ENCODE assay signal across 18 mouse cellular contexts in the genomic region with DNA sequence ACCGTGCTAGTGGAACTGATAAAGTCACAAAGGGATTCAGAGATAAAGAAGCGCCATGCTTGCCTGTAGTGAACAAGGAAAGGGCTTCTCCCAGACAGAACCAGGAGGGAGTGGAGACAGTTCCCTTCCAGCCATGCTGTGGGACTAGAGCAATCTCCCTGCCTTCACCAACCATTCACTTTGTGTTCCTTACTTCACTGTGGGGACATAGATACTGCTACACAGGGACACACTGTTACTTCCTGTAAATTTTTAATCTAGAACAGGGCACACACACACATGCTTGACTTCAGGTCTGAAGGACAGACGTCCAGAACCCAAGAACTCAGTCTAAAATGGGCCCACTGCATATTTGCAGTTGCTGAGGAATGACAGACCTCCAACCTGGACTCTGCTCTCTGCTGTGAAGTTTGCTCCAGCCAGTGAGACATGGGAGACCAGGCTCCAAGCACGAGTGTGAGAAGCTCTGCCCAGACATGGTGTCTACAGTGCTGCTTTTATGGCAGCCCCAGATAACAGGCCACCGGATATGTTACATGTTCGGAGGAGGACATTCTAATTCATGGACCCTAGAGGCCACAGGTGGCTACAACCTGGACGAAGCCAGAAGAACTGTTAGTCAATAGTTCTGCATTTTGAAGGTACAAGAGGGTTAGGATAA.
DNase-seq lines count a peak whose midpoint lies in the region; ATAC-seq and TF ChIP-seq lines count a peak whose summit lies in the region.
"Had no signal": no experiment of that assay in that cellular context is flagged by ENCODE, and none has a peak within 500 bp of the region (broad histone marks: within the 10 kb centered on the region; RNA-seq: fewer than 3 reads in every experiment).

No protein-coding gene starts in this region.

- peak overlapping the region; percentile 27; the same call in 1 of the 2 replicates for H3K27ac ChIP-seq in intestine, embryonic 16.5 days (ENCODE audit: low read length)
- no peak overlapping the region for H3K27ac ChIP-seq in liver, postnatal 0 days (ENCODE audit: low read depth)
- H3K27ac ChIP-seq in forebrain, embryonic 10.5 days: no peak overlapping the region
- H3K27ac ChIP-seq: forebrain, embryonic 13.5 days; hindbrain, embryonic 13.5 days; kidney, postnatal 0 days; limb, embryonic 15.5 days had no signal

- H3K4me1 ChIP-seq in intestine, embryonic 16.5 days (ENCODE audit: control insufficient read depth, insufficient read depth, low read length): peaks cover 2% of the 10 kb centered on the region; the same call in 1 of the 2 replicates
- H3K4me1 ChIP-seq in liver, postnatal 0 days (ENCODE audit: insufficient read depth): peaks cover 19% of the 10 kb centered on the region
- H3K4me1 ChIP-seq in forebrain, embryonic 10.5 days: peaks cover 40% of the 10 kb centered on the region

- no peak overlapping the region for H3K4me3 ChIP-seq in intestine, embryonic 16.5 days (ENCODE audit: low read length)
- H3K4me3 ChIP-seq in liver, postnatal 0 days (ENCODE audit: low read depth, low read length): no peak overlapping the region
- no peak overlapping the region for H3K4me3 ChIP-seq in forebrain, embryonic 10.5 days
- H3K4me3 ChIP-seq: forebrain, embryonic 13.5 days; hindbrain, embryonic 13.5 days; limb, embryonic 15.5 days had no signal

- no peak for TF ChIP-seq CTCF in liver, postnatal 0 days (IDR thresholded peaks at IDR 0.05; ENCODE audit: low read depth)

- H3K9ac ChIP-seq in intestine, embryonic 16.5 days (ENCODE audit: low read depth, low read length): no peak overlapping the region
- H3K9ac ChIP-seq in liver, postnatal 0 days (replicated peaks): no peak overlapping the region
- H3K9ac ChIP-seq: forebrain, embryonic 13.5 days; hindbrain, embryonic 13.5 days; limb, embryonic 15.5 days had no signal

- H3K36me3 ChIP-seq in intestine, embryonic 16.5 days (ENCODE audit: control insufficient read depth, insufficient read depth, low read length): no peaks in the 10 kb centered on the region
- no peaks in the 10 kb centered on the region for H3K36me3 ChIP-seq in liver, postnatal 0 days (replicated peaks; ENCODE audit: insufficient read depth, low read length)
- no peaks in the 10 kb centered on the region for H3K36me3 ChIP-seq in forebrain, embryonic 10.5 days (replicated peaks)
- H3K36me3 ChIP-seq: hindbrain, embryonic 13.5 days; limb, embryonic 15.5 days had no signal

- WGBS in intestine, embryonic 16.5 days: 62% methylated on average over 7 of the region's 7 CpGs
- WGBS in liver, postnatal 0 days (ENCODE audit: insufficient replicate concordance): 43% methylated on average over 7 of the region's 7 CpGs
- 86% methylated on average over 7 of the region's 7 CpGs for WGBS in forebrain, embryonic 10.5 days

- no peak for TF ChIP-seq EP300 in liver, postnatal 0 days (IDR thresholded peaks at IDR 0.05; ENCODE audit: low read depth)

- no peaks in the 10 kb centered on the region for H3K9me3 ChIP-seq in intestine, embryonic 16.5 days (ENCODE audit: control insufficient read depth, low read length)
- no peaks in the 10 kb centered on the region for H3K9me3 ChIP-seq in liver, postnatal 0 days (ENCODE audit: low read length)
- no peaks in the 10 kb centered on the region for H3K9me3 ChIP-seq in forebrain, embryonic 10.5 days
- H3K9me3 ChIP-seq: forebrain, embryonic 13.5 days; hindbrain, embryonic 13.5 days; limb, embryonic 15.5 days had no signal

- H3K4me2 ChIP-seq in intestine, embryonic 16.5 days (ENCODE audit: low read depth, low read length): no peak overlapping the region
- no peak overlapping the region for H3K4me2 ChIP-seq in liver, postnatal 0 days (ENCODE audit: low read depth, low read length)
- H3K4me2 ChIP-seq: forebrain, embryonic 13.5 days; hindbrain, embryonic 13.5 days; limb, embryonic 15.5 days; midbrain, embryonic 11.5 days had no signal

- no peaks in the 10 kb centered on the region for H3K27me3 ChIP-seq in intestine, embryonic 16.5 days (replicated peaks; ENCODE audit: control insufficient read depth, insufficient read depth, low read length)
- H3K27me3 ChIP-seq in liver, postnatal 0 days (ENCODE audit: insufficient read depth, low read length): no peaks in the 10 kb centered on the region
- H3K27me3 ChIP-seq in forebrain, embryonic 10.5 days (ENCODE audit: poor library complexity, severe bottlenecking): no peaks in the 10 kb centered on the region
- H3K27me3 ChIP-seq: forebrain, embryonic 13.5 days; hindbrain, embryonic 13.5 days; limb, embryonic 15.5 days had no signal

- peak; percentile 28 for ATAC-seq in CD4-positive, CD25-positive, alpha-beta regulatory T cell, adult 4 months
- peak; percentile 85 for ATAC-seq in intestine, embryonic 16.5 days
- ATAC-seq in liver, postnatal 0 days: 0 out of 2 replicates have a peak, but pooled peaks have one; percentile 13
- ATAC-seq: forebrain, embryonic 13.5 days had no signal

- peak; percentile 84 for DNase-seq in heart, adult 11 months
- DNase-seq in heart, adult 18-20 months: no peak
- DNase-seq in liver, postnatal 0 days: no peak
- no peak for DNase-seq in thymus, postnatal 36 days
- DNase-seq in cerebellum, postnatal 36 days: no peak
- DNase-seq in forebrain, embryonic 10.5 days (ENCODE audit: extremely low spot score, low spot score): no peak
- DNase-seq: adrenal gland, postnatal 36 days; gastrocnemius, postnatal 14 days; heart, postnatal 14 days; layer of hippocampus, postnatal 36 days; lung, postnatal 14 days had no signal

Comparison
In these comparisons a context has a peak if more than half of its experiments do, and no peak if none do; other contexts are left out.
1. ATAC-seq: peak in every context shown above with its lines; median percentile 85 in intestine, embryonic 16.5 days; 28 in CD4-positive, CD25-positive, alpha-beta regulatory T cell, adult 4 months; 13 in liver, postnatal 0 days.